Mouse (Mus musculus): ENCODE data around the gene Ado.

GRCm38 (mm10) chr10:67573310-67573709 lies 24.6 kb upstream of the Ado start:
- TF ChIP-seq CTCF (IDR thresholded peaks at IDR 0.05; ENCODE audit: low read depth) (no peak), EP300 (IDR thresholded peaks at IDR 0.05; ENCODE audit: low read depth) (no peak)
